Mouse (Mus musculus): ENCODE results near the gene Frrs1l. TPM values are rescaled to one million over a fixed set of nuclear protein-coding genes. Genes with fewer than 3 reads are reported as not detected.

Frrs1l gene
- total RNA-seq, 2 experiments from 2014 or later, result 0.07 to 0.16 TPM

DNA sequence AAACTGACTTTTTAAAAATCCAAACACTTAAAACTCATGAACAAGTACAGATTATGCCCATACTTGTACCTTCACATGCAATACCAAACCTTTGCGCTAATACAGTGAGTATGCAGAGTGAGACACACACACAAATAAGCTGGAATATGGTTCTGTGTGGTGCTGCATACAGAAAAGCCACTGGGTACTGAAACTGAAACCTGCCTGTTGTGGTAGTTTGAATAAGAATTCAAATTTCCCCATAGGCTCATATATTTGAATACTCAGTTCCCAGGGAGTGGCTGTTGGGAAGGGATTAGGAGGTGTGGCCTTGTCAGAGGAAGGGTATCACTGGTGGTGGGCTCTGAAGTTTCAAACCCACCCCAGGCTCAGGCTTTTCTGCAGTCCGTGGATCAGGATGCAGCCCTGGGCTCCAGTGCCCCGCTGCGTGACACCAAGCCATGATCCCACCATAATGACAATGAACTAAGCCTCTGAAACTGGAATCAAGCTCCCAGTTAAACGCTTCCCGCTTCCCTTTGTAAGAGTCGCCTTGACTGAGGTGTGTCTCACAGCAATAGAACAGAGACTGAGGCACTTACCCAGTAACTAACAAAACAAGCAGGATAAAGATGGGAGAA lies 77.7 kb downstream of the Frrs1l start:
- DNase-seq, result no peak

DNA sequence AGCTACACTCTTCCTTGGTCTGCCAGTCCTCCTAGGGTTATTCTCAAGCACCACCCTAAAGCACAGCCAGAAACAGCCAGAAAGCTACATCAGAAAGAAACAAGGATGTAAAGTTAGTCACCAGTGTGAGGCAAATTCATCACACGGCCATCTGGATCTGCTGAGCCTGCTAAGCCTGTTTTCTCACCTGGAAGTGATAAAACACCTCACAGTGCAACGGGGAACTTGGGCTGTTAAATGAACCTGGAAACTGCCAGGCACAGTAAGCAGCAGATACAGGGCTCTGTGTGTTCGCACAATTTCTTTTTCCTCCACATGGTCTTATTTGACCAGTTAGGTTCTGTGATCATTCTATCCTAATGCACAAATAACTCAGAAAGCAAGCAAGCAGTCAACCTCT lies 80.6 kb downstream of the Frrs1l start:
- DNase-seq, result no peak

GRCm38 (mm10) chr4:56907671-56908070 lies 82.5 kb downstream of the Frrs1l start:
- no peak for DNase-seq

Other genes starting within 250 kb of the Frrs1l start
- not detected for gene Actl7b, start 248.9 kb downstream of the Frrs1l start, total RNA-seq (2021)
- gene Actl7a, start 247.0 kb downstream of the Frrs1l start, total RNA-seq (2021), result not detected
- 10 to 100 TPM; 31.1 to 33.2 TPM for gene Elp1, start 188.1 kb downstream of the Frrs1l start, total RNA-seq (2021)
- 1 to 10 TPM; 5.3 to 5.6 TPM for gene Fam206a, start 188.0 kb downstream of the Frrs1l start, total RNA-seq (2021)
- 10 to 100 TPM; 34.0 to 35.7 TPM for gene Ctnnal1, start 125.2 kb downstream of the Frrs1l start, total RNA-seq (2021)
- gene Tmem245, start 43.0 kb downstream of the Frrs1l start, total RNA-seq (2021), result 10 to 100 TPM; 68.3 to 71.7 TPM
- gene Epb41l4b, start 153.0 kb upstream of the Frrs1l start, total RNA-seq (2021), result 1 to 10 TPM; 4.9 to 5.4 TPM

Measured in heart, postnatal 4 days (tissue).